Mouse (Mus musculus): ENCODE data around the gene Capn15.

DNA sequence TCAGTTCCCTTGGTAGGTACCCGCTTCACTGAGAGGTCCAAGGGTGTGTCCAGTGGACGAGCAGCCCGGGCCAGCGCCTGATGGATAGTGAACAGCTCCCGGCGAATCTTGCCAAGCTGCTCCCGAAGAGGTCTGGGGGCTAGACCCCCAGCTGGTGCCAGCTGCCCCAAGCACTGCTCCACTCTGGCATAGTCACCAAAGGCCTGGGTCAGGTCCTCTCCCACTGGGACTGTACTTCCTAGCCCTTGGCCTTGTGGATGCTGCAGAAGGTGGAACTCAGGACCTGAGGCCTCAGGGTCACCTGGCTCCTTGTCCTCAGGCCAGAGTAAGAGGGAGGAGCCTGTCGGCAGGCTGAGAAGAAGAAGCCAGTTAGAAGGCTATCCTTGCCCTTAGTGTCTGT, 38.7 kb downstream of the Capn15 start:
- no peak for TF ChIP-seq CTCF (IDR thresholded peaks at IDR 0.05; ENCODE audit: low read depth)
- TF ChIP-seq EP300 (IDR thresholded peaks at IDR 0.05; ENCODE audit: low read depth), result no peak
